Mouse (Mus musculus): ENCODE results near the gene Syne1. TPM values are rescaled to one million over a fixed set of nuclear protein-coding genes. Genes with fewer than 3 reads are reported as not detected.
A peak's percentile ranks its signal among the peaks of the same experiment; 100 is the strongest.

Gene Syne1
- polyA plus RNA-seq, 1 experiment from 2014 or later = 18.2 TPM

DNA sequence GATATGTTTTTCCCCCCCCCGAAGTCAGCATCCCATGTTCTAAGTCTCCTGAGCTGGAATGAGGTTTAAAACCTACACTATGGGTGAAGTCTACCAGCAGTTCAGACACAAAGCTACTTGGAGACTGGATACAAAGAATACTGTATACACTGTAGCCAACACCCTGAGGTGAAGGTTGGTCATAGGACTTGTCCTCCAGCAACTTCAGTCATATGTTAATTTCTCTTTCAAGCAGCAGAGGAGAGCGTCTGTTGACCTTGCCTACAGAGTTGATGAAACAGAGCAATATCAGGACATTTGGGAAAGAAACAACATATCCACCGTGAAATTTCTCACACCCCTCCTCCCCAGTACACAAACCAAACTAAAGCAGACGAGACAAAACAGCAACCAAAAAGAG, 9.2 kb upstream of the Syne1 start:
- H3K9ac ChIP-seq (replicated peaks) = no peak overlapping the region
- no peaks in the 10 kb centered on the region for H3K27me3 ChIP-seq (replicated peaks)
- WGBS = 87% methylated on average over 4 of the region's 4 CpGs
- H3K27ac ChIP-seq (replicated peaks) = no peak overlapping the region
- no peaks in the 10 kb centered on the region for H3K4me1 ChIP-seq
- ATAC-seq (ENCODE audit: low FRiP score) = no peak
- no peak overlapping the region for H3K4me3 ChIP-seq (replicated peaks)
- no peak overlapping the region for H3K4me2 ChIP-seq
- no peaks in the 10 kb centered on the region for H3K36me3 ChIP-seq
- H3K9me3 ChIP-seq (replicated peaks) = no peaks in the 10 kb centered on the region

DNA sequence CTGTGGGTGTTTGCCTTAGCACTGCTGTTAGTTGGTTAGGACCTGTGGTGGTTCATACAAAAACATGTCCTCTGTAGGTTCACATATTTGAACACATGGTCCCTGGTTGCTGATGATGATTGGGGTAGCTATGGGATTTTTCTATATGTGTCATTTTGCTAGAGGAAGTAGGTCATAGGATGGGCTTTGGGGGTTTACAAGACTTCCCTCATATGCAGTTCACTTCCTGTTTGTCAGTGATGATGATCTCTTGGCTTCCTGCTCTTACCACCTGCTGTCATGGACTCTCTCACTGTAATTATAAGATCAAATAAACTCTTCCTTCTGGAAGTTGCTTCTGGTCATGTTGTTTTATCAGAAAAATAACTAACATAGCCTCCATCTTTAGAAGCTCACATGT, 7.5 kb upstream of the Syne1 start:
- no peaks in the 10 kb centered on the region for H3K9me3 ChIP-seq (replicated peaks)
- no peak overlapping the region for H3K4me2 ChIP-seq
- H3K27me3 ChIP-seq (replicated peaks) = no peaks in the 10 kb centered on the region
- ATAC-seq (ENCODE audit: low FRiP score) = no peak
- no peaks in the 10 kb centered on the region for H3K36me3 ChIP-seq
- H3K4me3 ChIP-seq (replicated peaks) = no peak overlapping the region
- H3K27ac ChIP-seq (replicated peaks) = no peak overlapping the region
- no peak overlapping the region for H3K9ac ChIP-seq (replicated peaks)
- no peaks in the 10 kb centered on the region for H3K4me1 ChIP-seq

DNA sequence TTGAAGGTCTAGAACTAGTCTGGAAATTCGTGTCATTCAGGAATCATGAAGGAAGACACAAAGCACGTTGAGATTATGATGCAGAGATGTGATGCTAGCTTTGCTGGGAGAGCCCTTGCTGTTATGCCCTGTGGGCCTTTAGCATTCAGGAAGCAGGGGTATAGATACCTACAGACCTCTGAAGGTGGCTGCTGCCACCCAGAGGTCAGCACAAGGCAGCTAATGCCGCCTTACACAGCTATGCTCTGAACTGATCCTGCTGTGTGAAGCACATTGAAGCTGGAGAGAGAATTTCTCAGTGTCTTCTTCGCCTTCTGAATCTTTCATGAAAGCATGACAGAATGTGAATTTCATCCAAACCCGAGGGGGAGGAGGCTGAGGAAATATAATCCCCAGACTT, 3.7 kb upstream of the Syne1 start:
- no peak for ATAC-seq (ENCODE audit: low FRiP score)
- 0 out of 2 replicates have a peak, but pooled peaks cover 5% of the 10 kb centered on the region for H3K4me1 ChIP-seq
- WGBS = 26% methylated on average over 5 of the region's 5 CpGs
- H3K36me3 ChIP-seq = no peaks in the 10 kb centered on the region
- H3K27ac ChIP-seq (replicated peaks) = no peak overlapping the region
- H3K9me3 ChIP-seq (replicated peaks) = no peaks in the 10 kb centered on the region
- no peak overlapping the region for H3K9ac ChIP-seq (replicated peaks)
- no peaks in the 10 kb centered on the region for H3K27me3 ChIP-seq (replicated peaks)
- no peak overlapping the region for H3K4me2 ChIP-seq
- no peak overlapping the region for H3K4me3 ChIP-seq (replicated peaks)

DNA sequence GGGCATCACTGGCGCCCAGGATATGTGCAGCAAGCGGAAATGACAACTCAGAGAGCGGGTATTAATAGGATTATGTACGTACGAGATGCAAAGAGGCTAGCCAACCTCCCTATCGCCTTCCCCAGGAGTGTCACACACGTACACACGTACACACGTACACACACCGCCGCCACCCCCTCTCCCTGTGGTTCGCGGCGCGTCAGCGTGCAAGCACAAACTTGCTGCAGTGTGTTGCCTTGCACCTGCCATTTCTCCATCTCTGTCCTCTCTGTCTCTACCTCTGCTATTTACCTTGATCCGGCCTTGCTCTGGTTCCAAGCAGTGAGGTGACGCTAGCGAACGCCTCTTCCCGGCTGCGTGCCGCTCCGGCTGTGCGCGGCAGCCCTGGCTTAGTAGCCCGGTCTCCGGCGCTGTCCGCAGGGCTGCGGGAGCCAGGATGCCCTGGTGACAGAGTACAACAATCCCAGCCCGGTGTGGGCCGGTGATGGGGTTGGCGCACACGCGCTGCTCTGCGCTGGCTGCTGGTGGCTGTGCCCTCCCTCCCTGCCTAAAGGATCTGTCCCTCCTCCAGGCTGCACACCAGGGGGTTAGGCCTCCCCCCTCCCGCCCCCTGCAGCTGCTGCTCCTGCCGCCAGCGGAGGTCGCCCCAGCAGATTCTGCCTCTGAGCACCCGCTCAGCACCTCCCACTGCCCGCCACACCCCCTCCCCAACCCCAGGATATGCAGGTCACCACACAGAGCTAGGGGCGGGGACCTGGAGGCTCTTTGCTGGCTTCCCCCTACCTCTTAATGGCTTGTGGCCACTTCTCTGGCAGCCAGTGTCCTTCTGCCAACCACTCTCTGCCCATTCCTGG, 887 bp downstream of the Syne1 start:
- Histone ChIP-seq H3K9me3 (replicated peaks) (no peaks in the 10 kb centered on the region), H3K27ac (replicated peaks) (peak overlapping the region; percentile 88), H3K4me2 (peak overlapping the region; percentile 73), H3K27me3 (replicated peaks) (no peaks in the 10 kb centered on the region), H3K36me3 (no peaks in the 10 kb centered on the region), H3K4me1 (peaks cover 10% of the 10 kb centered on the region), H3K4me3 (replicated peaks) (peak overlapping the region; percentile 65), H3K9ac (replicated peaks) (peak overlapping the region; percentile 74)
- ATAC-seq (ENCODE audit: low FRiP score) = peak; percentile 92
- under 1% methylated on average over 43 of the region's 44 CpGs for WGBS

DNA sequence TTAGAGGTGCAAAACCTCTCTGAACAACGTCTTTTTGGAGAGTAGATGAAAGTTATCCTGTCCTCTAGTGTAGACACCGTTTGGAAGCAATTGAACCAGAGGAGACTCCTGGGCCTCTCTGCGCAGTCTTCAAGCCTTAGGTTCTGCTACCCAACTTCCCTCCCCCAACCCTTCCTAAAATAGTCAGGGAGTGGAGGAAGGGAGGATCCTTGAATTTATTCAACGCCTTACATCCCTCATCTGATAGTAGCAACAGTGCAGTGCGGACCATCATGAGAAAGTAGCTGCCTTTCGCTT, 1.5 kb downstream of the Syne1 start:
- ATAC-seq (ENCODE audit: low FRiP score) = no peak; the same call in 1 of the 2 replicates
- WGBS = 9% methylated on average over 6 of the region's 6 CpGs

DNA sequence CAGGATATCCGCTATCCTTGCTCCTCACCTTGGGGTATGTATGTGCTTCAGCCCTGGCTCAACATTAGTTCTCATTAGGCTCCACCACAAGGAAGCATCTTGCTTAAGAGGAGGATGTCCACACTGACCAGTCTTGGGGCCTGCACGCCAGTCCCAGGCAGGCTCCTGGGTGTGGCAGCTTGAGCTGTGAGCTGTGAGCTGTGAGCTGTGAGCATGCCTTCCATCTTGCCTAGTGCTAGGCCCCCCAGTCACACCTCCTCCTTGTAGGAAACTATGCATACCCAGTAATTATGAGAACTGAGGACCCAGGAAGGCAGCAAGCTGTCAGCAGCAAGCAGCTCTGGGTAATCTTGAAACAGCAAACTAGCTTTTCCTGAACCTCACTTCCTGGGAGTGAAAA, 2.6 kb downstream of the Syne1 start:
- H3K4me3 ChIP-seq (replicated peaks) = no peak overlapping the region
- no peak overlapping the region for H3K27ac ChIP-seq (replicated peaks)
- no peaks in the 10 kb centered on the region for H3K36me3 ChIP-seq
- no peak overlapping the region for H3K9ac ChIP-seq (replicated peaks)
- ATAC-seq (ENCODE audit: low FRiP score) = no peak
- peak overlapping the region; percentile 73 for H3K4me2 ChIP-seq
- peaks cover 10% of the 10 kb centered on the region for H3K4me1 ChIP-seq
- WGBS = 90% methylated on average over 2 of the region's 2 CpGs
- no peaks in the 10 kb centered on the region for H3K9me3 ChIP-seq (replicated peaks)
- H3K27me3 ChIP-seq (replicated peaks) = no peaks in the 10 kb centered on the region

More for the DNA sequence above, 1.5 kb downstream of the Syne1 start:
- peak overlapping the region; percentile 73 for H3K4me2 ChIP-seq
- peak overlapping the region; percentile 65 for H3K4me3 ChIP-seq (replicated peaks)
- H3K9me3 ChIP-seq (replicated peaks) = no peaks in the 10 kb centered on the region
- no peaks in the 10 kb centered on the region for H3K36me3 ChIP-seq
- peak overlapping the region; percentile 74 for H3K9ac ChIP-seq (replicated peaks)
- H3K4me1 ChIP-seq = peaks cover 10% of the 10 kb centered on the region
- H3K27me3 ChIP-seq (replicated peaks) = no peaks in the 10 kb centered on the region
- peak overlapping the region; percentile 88 for H3K27ac ChIP-seq (replicated peaks)

DNA sequence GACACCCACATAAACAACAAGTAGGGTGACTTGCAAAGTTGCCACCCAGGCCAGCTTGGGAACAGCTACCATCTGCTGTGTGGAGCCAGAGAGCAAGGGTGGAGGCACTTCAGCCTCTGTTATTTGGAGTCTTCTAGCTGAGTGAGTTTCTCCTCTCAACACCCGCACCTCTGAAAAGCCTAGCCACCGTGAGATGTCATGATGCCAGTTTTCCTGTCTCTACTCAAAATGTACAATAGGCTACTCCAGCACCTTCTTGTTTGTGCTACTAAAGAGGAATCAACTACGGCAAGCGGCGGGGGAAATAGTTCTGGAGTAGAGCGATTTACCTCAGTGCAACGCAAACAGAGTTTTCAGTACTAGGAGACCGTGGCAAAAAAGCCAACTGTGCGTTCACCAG, 3.5 kb downstream of the Syne1 start:
- no peak for ATAC-seq (ENCODE audit: low FRiP score)
- 91% methylated on average over 9 of the region's 9 CpGs for WGBS

DNA sequence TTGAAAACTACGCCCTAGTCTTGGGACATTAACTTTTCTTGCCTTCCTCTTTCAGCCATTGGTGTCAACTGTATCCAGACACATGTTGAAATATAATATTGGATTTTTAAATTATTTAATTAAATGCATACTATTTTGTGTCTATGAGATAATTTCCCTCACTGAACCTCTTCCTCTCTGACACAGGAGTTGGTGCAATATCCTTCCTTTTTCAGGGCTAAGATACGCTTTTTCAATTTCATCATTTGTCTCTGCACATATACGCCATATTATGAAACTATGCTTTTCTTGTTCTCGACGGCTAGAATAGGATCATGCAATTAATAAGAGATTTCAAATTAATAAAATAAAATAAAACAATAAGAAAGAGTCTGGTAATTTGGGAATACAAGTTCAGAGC, 4.9 kb downstream of the Syne1 start:
- 96% methylated on average over 5 of the region's 5 CpGs for WGBS
- no peak overlapping the region for H3K4me2 ChIP-seq
- H3K27ac ChIP-seq (replicated peaks) = no peak overlapping the region
- H3K9me3 ChIP-seq (replicated peaks) = no peaks in the 10 kb centered on the region
- H3K4me3 ChIP-seq (replicated peaks) = no peak overlapping the region
- no peaks in the 10 kb centered on the region for H3K36me3 ChIP-seq
- no peak for ATAC-seq (ENCODE audit: low FRiP score)
- H3K27me3 ChIP-seq (replicated peaks) = no peaks in the 10 kb centered on the region
- H3K4me1 ChIP-seq = peaks cover 10% of the 10 kb centered on the region
- H3K9ac ChIP-seq (replicated peaks) = no peak overlapping the region

More for the DNA sequence above, 3.5 kb downstream of the Syne1 start:
- Histone ChIP-seq H3K36me3 (no peaks in the 10 kb centered on the region), H3K9ac (replicated peaks) (no peak overlapping the region), H3K4me2 (no peak overlapping the region), H3K27ac (replicated peaks) (no peak overlapping the region), H3K4me1 (peaks cover 10% of the 10 kb centered on the region), H3K9me3 (replicated peaks) (no peaks in the 10 kb centered on the region), H3K27me3 (replicated peaks) (no peaks in the 10 kb centered on the region), H3K4me3 (replicated peaks) (no peak overlapping the region)

DNA sequence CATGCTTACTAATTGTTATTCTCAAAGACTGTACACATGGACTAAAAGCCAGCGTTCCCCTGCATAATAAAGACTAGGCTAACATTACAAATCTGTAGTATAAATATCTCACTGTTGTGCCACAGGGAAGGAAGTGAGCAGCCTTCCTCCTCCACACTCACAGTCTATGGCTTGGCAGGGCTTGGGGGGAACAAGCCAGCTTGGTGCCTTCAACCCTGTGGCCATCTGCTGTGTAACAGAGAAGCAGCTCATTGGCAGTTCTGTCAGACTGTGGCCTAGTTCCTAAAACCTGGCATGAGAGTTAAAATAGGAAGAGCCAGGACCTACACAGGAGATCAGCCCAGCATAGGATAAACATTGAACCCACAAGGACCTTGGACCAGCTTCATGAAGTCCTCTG, 23.0 kb downstream of the Syne1 start:
- no peaks in the 10 kb centered on the region for H3K36me3 ChIP-seq
- no peak for ATAC-seq (ENCODE audit: low FRiP score)
- no peaks in the 10 kb centered on the region for H3K4me1 ChIP-seq
- no peaks in the 10 kb centered on the region for H3K9me3 ChIP-seq (replicated peaks)
- no peak overlapping the region for H3K9ac ChIP-seq (replicated peaks)
- H3K27ac ChIP-seq (replicated peaks) = no peak overlapping the region
- 84% methylated on average over 1 of the region's 1 CpGs for WGBS
- no peak overlapping the region for H3K4me2 ChIP-seq
- H3K4me3 ChIP-seq (replicated peaks) = no peak overlapping the region
- no peaks in the 10 kb centered on the region for H3K27me3 ChIP-seq (replicated peaks)

DNA sequence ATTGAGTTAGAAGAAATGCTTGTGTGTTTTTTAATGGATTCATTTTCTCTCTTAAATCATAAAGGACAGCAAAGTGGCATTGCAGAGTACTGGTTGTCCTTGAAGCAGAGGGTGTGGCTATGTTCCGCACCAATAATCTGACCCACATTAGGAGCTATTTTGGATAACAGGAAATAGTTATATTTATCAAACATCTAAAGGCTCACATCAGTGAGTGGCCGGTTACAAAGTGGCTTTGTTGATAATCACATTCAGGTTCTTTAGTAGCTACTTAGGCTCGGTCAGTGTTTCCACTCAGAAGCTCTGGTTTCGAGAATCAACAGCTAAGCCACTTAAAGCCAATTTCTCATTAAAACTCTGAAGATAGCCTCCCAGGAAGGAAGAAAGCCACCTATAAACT, 23.6 kb downstream of the Syne1 start:
- no peaks in the 10 kb centered on the region for H3K27me3 ChIP-seq (replicated peaks)
- H3K4me1 ChIP-seq = no peaks in the 10 kb centered on the region
- H3K9ac ChIP-seq (replicated peaks) = no peak overlapping the region
- no peaks in the 10 kb centered on the region for H3K36me3 ChIP-seq
- H3K4me3 ChIP-seq (replicated peaks) = no peak overlapping the region
- no peak overlapping the region for H3K27ac ChIP-seq (replicated peaks)
- no peak for ATAC-seq (ENCODE audit: low FRiP score)
- H3K4me2 ChIP-seq = no peak overlapping the region
- H3K9me3 ChIP-seq (replicated peaks) = no peaks in the 10 kb centered on the region
- 86% methylated on average over 4 of the region's 4 CpGs for WGBS

DNA sequence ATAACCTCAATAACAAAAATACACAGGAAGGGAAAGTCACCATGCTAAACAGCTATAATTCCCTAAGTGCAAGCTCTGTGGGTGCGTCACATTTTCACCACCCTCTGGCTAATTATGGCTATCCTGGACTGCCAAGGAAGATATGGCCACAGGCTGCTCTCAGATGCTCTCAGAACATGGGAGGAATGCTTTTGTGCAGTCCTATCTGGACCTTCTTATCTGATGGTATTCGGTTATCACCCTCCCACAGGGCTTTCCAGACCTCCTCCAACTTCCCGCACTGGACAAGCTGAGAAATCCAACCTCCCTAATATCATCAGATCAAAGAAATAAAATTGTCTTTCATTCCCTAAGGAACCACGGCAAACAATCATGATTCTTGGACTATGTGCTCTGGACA, 28.4 kb downstream of the Syne1 start:
- no peak overlapping the region for H3K4me2 ChIP-seq
- no peak for ATAC-seq (ENCODE audit: low FRiP score)
- H3K27me3 ChIP-seq (replicated peaks) = no peaks in the 10 kb centered on the region
- no peaks in the 10 kb centered on the region for H3K36me3 ChIP-seq
- H3K9me3 ChIP-seq (replicated peaks) = no peaks in the 10 kb centered on the region
- H3K4me3 ChIP-seq (replicated peaks) = no peak overlapping the region
- H3K4me1 ChIP-seq = no peaks in the 10 kb centered on the region
- 97% methylated on average over 4 of the region's 4 CpGs for WGBS
- H3K27ac ChIP-seq (replicated peaks) = no peak overlapping the region
- no peak overlapping the region for H3K9ac ChIP-seq (replicated peaks)

DNA sequence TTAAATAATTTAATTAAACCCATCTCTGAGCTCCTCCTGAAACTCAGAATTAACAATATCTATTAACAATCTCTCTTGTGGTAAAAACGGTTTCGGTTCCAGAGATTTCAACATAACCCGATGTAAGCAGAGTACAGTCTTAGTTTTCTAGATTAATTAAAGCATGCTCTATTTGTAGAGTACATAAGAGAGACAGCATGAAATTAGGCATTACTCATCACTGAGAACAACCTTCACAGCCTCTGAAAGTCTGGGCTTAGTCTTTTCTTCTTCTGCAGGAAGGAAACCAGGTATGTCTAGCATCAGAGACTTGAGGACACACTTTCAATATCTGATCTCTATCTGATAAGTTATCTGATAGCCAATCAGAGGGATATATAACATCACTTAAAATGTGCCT, 29.0 kb downstream of the Syne1 start:
- Histone ChIP-seq H3K27ac (replicated peaks) (no peak overlapping the region), H3K4me2 (no peak overlapping the region), H3K9me3 (replicated peaks) (no peaks in the 10 kb centered on the region), H3K27me3 (replicated peaks) (no peaks in the 10 kb centered on the region), H3K4me1 (no peaks in the 10 kb centered on the region), H3K4me3 (replicated peaks) (no peak overlapping the region), H3K9ac (replicated peaks) (no peak overlapping the region), H3K36me3 (no peaks in the 10 kb centered on the region)
- no peak for ATAC-seq (ENCODE audit: low FRiP score)
- 90% methylated on average over 3 of the region's 3 CpGs for WGBS

Measured in neural tube, embryonic 15.5 days (tissue).